Mouse (Mus musculus) skeletal muscle tissue, adult 2 months (tissue): ENCODE data around the gene Fam222a.

ENCODE experiments used
- DNase-seq: peaks from one replicate; pipeline ENCODE4 v3.0.0-alpha.2; 2012; ENCODE audit warnings: low read depth, low spot score

Fam222a gene

DNA sequence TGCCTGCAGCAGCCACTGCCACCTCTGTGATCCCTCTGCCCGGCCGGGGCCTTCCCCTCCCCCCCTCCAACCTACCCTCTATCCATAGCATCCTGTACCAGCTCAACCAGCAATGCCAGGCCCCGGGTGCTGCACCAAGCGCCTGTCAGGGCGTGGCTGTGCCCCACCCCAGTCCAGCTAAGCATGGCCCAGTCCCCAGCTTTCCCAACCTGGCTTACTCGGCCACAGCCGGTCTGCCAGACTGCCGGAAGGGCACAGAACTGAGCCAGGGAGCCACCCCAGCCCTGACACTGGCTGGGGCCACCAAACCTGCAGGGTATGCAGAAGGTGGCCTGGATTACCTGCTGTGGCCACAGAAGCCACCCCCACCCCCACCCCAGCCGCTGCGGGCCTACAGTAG, 43.4 kb downstream of the Fam222a start:
- no peak for DNase-seq

DNA sequence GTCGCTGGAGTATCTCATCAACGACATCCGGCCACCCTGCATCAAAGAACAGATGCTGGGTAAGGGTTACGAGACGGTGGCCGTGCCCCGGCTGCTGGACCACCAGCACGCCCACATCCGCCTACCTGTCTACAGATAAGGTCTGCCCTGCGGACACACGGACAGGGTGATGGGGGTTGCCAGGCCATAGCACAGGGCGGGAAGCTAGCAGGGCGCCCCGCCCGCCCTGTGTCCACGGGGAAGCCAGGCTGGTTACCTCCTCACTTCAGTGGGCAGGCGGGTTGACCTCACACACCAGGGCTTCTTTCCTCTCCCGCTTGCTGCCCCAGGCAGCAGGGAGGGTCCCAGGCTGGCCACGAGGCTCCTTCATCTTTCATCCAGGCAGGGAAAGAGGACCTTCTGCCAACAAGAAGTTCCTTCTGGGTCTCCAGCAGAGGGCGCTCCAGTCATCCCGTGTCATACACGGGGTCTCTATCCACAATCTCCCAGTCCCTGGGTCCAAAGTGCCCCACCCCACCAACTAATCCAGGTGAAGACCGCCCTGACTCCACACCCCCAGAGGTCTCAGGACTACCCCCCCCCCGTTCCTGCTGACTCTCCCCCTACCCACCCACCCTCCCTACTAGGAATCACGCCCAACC, 44.3 kb downstream of the Fam222a start:
- DNase-seq = no peak

DNA sequence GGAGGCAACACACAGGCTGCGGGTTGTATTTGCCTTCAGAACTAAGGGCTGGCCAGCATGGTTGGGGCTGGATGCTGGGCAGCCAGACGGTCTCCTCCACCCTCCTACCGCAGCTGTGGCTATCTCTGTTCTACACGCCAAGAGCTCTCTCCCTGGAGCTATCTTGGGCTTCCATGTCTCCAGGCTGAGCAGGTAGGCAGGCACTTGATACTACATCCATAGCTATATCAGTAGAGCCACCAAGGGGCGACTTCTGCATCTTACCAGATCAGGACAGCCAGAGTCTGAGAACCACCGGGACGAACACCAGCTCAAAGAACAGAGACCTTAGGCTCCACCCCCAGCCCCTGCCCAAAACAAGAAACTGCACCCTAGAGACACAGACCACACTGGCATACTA, 47.0 kb downstream of the Fam222a start:
- DNase-seq = no peak

DNA sequence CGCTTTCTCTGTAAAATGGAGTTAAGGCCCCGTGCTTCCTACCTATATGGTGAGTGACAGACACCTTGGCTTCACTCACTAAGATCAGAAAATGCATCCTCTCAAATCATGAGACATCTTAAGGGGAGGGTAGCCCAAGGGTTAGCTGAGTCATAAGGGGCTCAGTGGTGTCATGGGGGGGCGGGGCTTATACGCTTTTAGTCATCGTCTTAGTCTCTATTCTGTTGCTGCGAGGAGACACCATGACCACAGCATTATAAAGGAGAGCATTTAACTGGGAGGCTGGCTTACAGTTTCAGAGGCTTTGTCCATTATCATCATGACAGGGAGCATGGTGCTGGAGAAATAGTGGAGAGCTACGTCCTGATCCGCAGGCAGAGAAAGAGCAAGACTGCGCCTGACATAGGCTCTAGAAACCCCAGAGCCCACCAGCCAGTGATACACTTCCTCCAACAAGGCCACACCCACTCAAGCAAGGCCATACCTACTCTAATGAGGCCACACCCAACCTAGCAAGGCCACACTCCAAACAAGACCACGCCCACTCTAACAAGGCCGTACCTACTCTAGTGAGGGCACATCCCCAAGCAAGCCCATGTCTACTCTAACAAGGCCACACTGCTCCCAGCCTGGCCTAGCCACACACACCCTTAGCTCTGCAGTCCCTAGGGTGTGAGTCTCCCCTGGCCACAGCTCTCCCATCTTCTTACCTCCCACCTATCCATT, 48.7 kb downstream of the Fam222a start:
- DNase-seq = no peak

DNA sequence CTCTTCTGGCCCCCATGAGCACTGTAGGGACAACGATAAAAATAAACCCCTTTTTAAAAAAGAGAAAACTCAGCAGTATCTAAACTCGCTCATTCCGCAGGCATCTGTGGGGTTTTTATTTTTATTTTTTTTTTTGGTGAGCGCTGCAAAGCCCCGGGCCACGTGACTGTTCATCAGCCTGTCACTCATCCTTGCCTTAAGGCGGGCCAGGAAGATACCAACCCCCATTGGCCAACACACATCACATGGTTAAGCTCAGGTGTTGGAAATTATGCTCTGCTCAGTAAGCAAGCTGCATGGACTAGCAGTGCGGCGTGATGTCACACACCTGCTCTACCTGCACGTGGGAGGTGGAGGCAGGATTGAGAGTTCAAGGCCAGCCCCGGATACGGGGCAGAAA, 50.0 kb downstream of the Fam222a start:
- no peak for DNase-seq

DNA sequence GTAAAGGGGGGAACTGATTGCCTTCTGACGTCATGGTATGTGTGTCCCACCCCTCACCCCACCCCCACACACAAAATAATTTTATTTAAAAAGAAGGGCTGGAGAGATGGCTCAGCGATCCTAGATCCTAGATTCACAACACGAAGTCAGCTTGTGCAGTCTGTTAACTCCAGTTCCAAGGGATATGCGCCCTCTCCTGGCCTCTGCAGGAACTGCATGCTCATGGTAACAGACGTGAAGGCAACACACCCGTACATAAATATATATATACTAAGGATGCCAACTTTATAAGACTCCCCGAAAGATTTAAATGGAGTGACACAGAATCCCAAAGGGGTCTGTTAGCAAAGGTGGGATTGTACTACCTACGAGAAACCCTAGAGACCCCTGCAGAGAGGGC, 51.0 kb downstream of the Fam222a start:
- peak; percentile 43 for DNase-seq

DNA sequence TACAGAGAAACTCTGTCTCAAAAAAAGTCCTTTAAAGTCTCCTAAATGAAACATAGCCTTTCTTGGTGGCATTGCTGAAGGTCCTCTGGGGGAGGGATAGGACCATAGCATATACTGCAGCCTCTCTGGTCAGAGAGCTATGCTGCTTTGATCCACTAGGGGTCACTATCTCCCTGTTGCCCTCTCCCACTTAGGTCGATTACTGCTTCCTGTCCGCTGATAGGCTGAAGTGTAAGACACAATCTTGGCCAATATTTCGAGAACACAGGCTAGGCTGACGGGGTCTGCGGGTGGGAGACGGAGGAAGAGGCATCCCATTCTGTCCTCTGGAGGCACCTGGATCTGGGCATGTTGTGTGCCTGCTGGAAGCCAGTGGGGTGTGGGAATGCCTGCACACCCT, 52.5 kb downstream of the Fam222a start:
- no peak for DNase-seq

DNA sequence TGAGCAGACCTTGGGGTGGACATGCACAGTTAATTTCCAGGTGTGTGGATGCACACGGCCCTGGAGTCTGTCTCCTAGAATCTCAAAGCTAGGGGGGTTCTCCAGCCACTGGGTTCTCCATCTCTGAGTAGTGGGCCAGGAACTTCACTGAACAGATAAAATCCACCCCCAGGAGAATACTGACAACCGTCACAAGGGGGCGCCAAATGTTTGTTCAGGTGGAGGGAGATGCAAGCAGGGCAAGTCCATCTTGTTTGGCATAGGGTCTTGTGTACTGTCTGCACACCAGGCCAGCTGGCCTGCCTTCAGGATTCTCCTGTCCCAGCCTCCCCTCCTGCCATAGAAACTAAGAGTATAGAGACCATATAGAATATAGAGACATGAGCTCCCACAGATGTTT, 57.8 kb downstream of the Fam222a start:
- no peak for DNase-seq

DNA sequence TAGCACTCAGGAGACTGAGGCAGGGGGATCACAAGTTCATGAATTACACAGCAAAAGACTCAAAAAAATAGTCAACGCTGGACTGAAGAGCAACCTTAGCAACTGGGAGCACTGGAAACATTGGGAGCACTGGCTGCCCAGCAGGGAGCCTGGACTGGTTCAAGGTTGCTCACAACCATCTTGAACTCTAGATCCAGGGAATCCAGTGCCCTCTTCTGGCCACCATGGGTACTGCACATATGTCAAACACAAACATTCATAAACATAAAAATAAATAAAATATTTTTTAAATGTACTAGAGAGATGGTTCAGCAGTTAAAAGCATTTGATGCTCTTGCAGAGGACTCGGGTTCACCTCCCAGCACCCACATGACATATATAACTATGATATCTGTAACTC, 63.5 kb downstream of the Fam222a start:
- DNase-seq = no peak

DNA sequence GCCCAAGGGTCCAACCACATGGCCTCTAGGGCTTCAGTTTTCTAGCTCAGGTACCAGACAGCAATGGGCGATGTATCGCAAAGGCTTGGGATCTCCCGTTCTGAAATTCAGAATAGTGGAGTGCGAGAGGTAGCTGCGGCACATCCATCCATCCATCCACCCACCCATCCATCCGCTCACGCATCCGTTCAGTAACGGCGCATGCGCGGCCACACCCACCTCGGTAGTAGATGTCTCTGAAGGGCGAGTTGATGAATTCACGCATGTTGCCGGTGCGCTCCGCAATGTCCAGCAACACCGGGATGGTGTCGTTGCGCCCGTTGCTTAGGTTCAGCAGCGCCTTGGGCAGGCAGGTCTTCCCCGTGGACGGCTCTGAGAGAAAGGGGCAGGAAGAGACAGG, 68.3 kb downstream of the Fam222a start:
- DNase-seq = no peak

DNA sequence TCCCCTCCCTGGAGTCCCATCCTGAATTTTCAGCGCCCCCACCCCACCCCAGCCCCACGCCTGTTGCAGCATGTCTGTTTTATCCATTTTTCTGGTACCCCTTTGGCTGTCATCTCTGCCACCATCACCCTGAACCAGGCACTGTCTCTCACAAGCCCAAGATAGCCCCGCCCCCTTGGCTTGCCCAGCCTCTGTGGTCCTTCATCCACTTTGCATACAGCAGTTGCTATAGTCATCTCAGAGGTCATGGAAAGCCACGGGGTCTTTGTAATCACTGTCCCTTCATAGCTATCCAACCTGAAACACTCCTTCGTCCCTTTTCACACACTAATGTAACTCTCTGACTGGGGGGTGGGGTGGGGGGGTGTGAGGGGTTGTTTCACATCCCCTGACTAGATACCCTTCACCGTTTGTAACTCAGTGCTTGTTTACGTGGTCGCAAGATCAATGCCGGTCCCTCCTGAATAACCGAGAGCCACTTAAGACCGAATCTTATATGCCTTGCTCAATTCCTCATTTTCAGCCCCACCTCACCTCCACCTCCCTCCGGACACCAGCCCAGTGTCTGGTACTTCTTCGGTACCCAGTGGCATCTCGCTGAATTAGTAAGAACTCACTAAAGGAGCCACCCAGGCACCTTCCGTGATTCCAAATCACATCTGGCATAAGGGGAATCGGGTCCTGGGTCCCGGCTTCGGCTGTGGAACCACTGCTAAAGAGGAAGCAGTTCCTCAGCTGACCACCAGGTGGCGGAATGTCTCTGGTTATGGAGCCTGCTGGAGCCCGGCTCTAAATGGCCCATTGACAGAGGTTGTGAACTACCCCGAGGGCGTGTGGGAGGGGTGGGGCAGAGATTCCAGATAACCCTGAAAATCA, 71.2 kb downstream of the Fam222a start:
- DNase-seq = peak; percentile 83

DNA sequence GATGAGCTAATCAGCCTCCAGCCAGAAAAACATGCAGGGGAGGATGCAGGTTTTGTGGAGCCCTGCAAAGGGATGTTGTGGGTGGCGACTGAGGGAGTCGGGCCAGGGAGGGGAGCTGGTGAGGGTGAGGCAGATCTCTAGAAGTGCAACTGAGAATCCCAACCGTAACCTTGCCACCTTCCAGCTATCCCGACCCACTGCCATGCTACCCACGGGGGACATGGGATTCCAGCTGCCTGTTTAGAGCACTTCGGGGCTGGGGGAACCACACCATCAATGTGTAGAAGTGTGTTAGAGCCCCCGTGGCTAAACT, 71.8 kb downstream of the Fam222a start:
- no peak for DNase-seq

DNA sequence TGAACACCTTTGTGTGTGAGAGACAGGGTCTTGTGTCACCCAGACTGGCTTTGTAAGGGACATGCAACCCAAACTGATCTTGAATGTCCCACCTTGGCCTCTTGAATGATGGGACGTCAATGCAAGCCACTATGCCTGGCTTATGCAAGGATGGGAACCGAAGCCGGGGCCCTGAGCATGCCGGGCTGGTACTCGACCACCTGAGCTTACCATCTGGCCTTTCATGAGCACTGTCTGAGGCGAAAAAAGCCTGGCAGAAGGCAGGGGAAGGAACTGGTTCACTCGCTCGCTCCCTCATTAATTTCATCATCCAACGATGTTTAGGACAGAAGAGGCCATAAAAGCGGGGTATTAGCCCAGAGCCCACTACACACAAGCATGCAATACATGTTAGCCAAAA, 73.0 kb downstream of the Fam222a start:
- DNase-seq = no peak

DNA sequence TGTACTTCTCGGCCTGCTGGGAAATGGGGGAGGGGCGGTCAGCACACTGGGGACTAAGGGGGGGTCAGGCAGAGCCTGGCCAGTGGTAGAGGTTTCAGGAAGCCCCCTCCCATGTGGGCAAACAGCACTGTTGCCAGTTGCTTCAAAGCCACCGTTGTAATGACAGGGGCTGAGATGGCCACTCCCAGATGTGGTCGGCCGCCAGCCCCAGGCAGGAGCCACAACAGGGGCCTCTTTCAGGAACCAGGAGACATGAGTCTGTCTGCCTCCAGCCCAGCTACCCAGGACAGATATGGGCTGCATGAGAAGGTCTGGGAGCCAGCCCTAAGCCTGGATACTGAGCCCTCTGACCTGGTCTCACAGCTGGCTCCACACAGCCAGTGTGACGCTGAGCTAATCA, 77.1 kb downstream of the Fam222a start:
- no peak for DNase-seq

DNA sequence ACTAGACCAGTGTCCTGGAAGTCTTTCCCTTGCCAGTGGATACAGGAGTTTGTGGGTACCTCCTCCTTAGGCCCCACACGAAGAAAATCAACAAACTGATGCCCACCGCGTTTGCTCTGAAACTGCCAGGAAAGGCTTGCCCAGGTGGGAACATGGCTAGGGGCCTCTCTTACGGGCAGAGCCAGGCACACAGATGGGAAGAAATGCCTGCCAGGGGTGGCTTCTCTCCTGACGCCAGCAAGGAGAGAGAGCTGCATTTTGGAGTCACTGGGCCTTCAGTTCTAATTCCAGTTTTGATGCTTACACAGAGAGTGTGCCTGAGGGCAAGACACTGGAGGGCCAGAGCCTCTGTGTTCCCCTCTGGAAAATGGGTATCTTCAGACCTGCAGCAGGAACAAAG, 78.1 kb downstream of the Fam222a start:
- no peak for DNase-seq

DNA sequence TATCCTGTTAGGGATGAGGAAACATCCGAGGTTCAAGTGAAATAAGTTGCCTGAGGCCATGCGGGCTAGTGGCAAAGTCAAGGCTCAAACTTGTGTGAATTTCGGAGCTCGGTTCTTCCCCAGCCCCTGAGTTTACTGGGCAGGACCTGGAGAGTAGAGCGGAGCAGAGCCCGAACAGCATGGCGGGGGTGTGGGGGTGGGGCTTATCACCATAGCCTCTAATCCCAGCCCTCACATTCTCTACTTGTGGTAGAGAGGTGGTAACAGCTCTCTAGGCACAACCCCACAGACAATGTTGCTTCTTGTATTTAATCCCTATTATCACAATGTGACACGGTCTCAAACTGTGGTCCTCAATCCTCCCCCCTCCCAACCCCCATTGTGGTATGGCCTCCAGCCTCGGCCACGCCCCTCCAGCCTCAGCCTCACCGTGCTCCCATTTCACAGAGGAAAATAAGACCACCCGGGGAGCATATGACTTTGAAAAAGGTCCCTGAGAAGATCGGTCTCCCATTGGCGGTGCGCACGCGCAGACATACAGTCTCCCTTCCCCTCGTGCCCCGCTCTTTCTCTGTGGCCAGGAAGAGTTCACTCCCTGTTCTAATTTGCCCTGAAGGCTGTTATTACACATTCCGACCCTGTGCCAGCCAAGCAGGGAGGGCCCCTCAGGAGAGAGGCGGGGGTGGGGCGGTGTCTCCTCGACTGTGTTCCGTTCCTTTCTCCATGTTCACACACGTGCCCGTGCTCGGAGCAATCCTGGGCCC, 79.6 kb downstream of the Fam222a start:
- peak; percentile 34 for DNase-seq

DNA sequence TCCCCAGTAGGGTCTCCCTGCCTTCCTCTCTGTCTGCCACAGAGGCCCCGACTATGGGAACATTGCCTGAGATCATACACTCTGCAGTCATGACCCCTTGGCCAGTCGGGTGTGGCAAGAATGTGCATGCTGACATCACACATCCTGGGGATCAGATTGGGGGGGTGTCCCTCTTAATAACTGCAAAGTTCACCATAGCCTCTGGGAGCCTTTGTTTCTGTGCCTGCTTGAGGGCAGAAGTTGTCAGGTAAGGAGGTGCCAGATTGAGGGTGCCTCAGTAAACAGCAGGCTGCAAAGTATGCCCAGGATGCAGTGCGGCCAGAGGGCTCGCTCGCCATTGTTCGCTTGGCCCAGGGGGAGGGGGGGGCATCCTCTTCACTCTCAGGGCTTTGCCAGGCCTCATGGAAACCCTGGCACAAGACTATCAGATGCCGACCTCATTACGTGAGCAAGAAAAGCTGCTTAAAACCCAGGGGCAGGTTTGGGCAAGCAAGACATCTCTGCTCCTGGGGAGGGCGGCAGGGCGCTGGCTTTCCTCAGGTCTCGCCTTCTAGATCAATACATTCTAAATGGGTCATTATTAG, 81.0 kb downstream of the Fam222a start:
- no peak for DNase-seq

DNA sequence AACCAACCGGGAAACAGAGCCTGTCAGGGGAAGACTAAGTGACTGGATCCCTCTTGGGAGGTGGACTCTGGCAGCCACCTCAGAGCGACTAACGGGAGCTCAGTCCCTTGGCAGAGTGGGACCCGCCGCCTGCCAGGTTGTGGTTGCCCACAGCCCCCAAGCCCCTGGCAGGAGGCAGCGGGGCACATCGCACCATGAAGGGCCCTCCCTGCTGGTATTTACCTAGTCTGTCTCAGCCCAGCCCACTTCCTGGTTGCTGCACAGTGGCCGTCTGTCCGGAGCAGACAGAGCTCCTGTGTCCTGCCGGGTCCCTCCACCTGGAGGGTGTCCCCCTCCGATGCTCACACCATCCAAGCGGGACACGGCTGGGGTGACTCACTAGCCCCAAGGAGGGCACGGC, 83.2 kb downstream of the Fam222a start:
- DNase-seq = no peak

DNA sequence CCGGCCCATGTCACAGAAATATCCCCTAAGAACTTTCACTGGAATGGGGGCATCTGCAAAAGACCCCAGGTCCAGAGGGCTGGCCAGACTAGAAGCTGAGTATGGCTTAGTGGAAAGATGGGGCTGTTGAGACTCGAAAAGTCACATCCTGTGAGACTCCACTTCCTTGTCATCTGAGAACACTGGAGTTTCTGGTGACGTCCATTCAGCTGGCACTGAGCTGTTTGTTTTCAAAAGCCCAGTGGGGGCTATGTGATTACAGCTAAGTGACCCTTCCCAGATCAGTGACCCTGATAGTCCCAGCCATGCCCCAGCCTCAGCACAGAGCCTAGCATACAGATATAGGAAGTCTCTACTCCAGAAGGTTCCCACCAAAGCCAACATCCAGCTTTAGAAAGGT, 83.6 kb downstream of the Fam222a start:
- no peak for DNase-seq

DNA sequence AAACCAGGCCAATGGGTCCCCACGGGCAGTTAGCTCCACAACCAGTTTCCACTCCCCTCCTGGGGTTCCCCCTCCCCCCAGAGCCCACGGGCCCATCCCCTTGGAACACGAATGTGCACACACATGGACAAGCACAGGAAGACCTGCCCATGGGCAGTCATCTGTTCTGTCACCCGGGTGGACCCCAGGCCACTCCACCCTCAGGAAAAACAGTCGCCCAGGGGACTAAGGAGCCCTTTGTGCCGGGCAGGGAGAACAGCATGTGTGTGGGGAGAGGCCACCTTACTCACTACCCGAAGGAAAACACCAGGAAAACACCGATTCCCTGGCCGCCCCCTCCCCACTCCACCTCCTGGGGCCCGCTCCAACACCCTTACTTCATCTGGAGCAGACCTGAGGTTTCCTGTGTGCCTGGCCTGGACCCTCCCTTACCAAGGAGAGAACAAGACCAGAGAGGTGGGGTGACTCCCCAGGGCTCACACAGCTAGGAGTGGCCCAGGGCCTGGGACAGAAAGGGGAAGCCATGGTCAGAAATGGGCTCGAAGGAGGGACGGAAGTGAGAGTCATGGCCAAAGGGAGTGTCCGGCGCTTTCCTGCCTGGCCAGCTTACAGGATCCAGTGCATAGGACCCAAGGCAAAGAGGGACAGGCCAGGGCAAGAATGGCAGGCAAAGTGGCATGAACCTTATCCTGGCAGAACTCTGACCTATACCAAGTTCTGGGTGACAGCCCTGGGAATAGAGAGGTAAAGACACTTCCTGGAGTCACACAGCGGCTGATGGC, 86.0 kb downstream of the Fam222a start:
- no peak for DNase-seq

DNA sequence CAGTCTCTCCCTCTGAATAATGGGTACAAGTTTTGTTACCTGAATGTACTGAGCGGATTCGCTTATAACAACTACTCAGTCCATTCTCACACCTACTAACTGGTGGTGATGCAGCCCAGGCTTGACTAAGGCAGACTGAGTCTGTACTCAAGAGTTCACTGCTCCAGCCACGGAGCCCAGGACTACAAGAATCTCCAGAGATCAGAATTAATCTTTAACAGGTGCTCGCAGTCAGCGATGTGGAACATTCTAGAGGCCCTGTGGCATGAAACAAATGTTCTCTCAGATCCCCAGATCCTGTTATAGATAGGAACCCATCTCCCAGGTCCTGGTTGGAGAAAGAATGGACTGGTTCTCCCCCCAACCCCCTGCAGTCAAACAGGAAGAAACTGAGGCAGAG, 87.9 kb downstream of the Fam222a start:
- DNase-seq = no peak
